Mouse (Mus musculus) limb, embryonic 14.5 days (tissue): ENCODE results near the gene Soga3. TPM values are rescaled to one million over a fixed set of nuclear protein-coding genes. Genes with fewer than 3 reads are reported as not detected.

Source experiments
- ATAC-seq: fragments of 200-750 bp; cut with Nextera tagmentation; 2 replicates; pipeline ENCODE4 v1.8.0; 2017; ENCODE audit warnings: low read depth, moderate number of reproducible peaks, moderate TSS enrichment; ENCODE audit not compliant: low FRiP score
- DNase-seq: peaks from one replicate; pipeline ENCODE4 v3.0.0-alpha.2; 2015; ENCODE audit warnings: low spot score
- H3K27ac ChIP-seq: fragments of 300-500 bp; sonication (generic); replicated peaks from 2 replicates; pipeline ENCODE4 v1.5.1; 2014; ENCODE audit warnings: low read depth, mild to moderate bottlenecking, low read length, moderate library complexity, mixed read lengths
- H3K27me3 ChIP-seq: fragments of 300-500 bp; sonication (generic); 2 replicates; pipeline ENCODE4 v1.6.1; 2014; ENCODE audit warnings: low read length, mixed read lengths; ENCODE audit not compliant: control insufficient read depth, insufficient read depth
- H3K36me3 ChIP-seq: fragments of 300-500 bp; sonication (generic); 2 replicates; pipeline ENCODE4 v1.6.1; 2014; ENCODE audit warnings: mild to moderate bottlenecking, low read length, moderate library complexity, mixed read lengths; ENCODE audit not compliant: control insufficient read depth, insufficient read depth
- H3K4me1 ChIP-seq: fragments of 300-500 bp; sonication (generic); 2 replicates; pipeline ENCODE4 v1.6.1; 2014; ENCODE audit warnings: antibody characterized with exemption, low read length, mixed read lengths; ENCODE audit not compliant: control insufficient read depth, insufficient read depth
- H3K4me2 ChIP-seq: fragments of 300-500 bp; sonication (generic); replicated peaks from 2 replicates; pipeline ENCODE4 v1.6.1; 2014; ENCODE audit warnings: low read depth, mild to moderate bottlenecking, low read length, moderate library complexity; ENCODE audit not compliant: severe bottlenecking
- H3K4me3 ChIP-seq: fragments of 300-500 bp; sonication (generic); replicated peaks from 2 replicates; pipeline ENCODE4 v1.5.1; 2014; ENCODE audit warnings: low read length
- H3K9ac ChIP-seq: fragments of 300-500 bp; sonication (generic); 2 replicates; pipeline ENCODE4 v1.6.1; 2014; ENCODE audit warnings: mild to moderate bottlenecking, low read depth, low read length, moderate library complexity; ENCODE audit not compliant: severe bottlenecking
- H3K9me3 ChIP-seq: fragments of 300-500 bp; sonication (generic); 2 replicates; pipeline ENCODE4 v1.6.1; 2016; ENCODE audit warnings: low read length; ENCODE audit not compliant: control insufficient read depth
- POLR2A ChIP-seq: fragments of 200-500 bp; IDR thresholded peaks from 2 replicates; pipeline ENCODE4 v1.8.0; 2012; ENCODE audit warnings: inconsistent platforms, mild to moderate bottlenecking, moderate library complexity, borderline replicate concordance; ENCODE audit not compliant: insufficient read depth, insufficient read length; ENCODE audit errors: extremely low read depth
- WGBS: fragments of 180-500 bp; shearing (Covaris S2); extraction: QIAGEN DNeasy Blood & Tissue Kit; methylation state at CpG from one replicate; pipeline ENCODE4 v1.1.7; 2014; 5-methylcytosine and 5-hydroxymethylcytosine counted together
- polyA plus RNA-seq, 2 experiments: library from polyadenylated mRNA; depleted of rRNA in 1 of 2; stranded (reverse) in 1 of 2; unstranded in 1 of 2; fragments of >200 nt; fragmentation: Nextera tagmentation in 1 of 2; extraction: Ambion mirVana in 1 of 2; gene quantifications; 2 replicates each; pipeline versions ENCODE4 v1.2.1 to v1.2.3; 2012 to 2014

Gene Soga3
- polyA plus RNA-seq, 2 experiments = 0.47 to 0.65 TPM

DNA sequence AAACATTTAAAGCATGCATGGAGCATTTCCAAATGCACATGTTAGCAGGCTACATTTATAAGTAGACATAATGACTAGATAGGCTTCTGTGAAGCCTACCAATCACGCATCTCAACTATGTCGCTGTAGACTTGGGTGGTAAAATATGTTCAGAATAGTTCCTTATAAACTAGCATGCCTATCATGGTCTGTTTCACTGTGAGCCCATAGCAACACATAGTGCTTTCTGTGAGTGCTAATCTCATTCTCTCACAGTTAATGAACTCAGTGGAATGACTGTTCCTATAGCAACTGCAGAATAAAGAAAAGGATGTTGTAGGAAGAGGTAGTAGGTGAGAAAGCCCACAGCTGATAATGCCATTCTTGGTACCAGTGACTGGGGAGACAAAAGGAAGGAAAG lies 37.4 kb downstream of the Soga3 start:
- WGBS = 95% methylated on average over 2 of the region's 2 CpGs
- no peak overlapping the region for H3K27ac ChIP-seq
- TF ChIP-seq POLR2A = no peak
- no peak overlapping the region for H3K4me2 ChIP-seq
- DNase-seq (no peak), ATAC-seq (no peak)
- no peaks in the 10 kb centered on the region for H3K4me1 ChIP-seq
- H3K4me3 ChIP-seq = no peak overlapping the region
- no peaks in the 10 kb centered on the region for H3K9me3 ChIP-seq
- no peak overlapping the region for H3K9ac ChIP-seq
- H3K36me3 ChIP-seq = no peaks in the 10 kb centered on the region
- no peaks in the 10 kb centered on the region for H3K27me3 ChIP-seq

DNA sequence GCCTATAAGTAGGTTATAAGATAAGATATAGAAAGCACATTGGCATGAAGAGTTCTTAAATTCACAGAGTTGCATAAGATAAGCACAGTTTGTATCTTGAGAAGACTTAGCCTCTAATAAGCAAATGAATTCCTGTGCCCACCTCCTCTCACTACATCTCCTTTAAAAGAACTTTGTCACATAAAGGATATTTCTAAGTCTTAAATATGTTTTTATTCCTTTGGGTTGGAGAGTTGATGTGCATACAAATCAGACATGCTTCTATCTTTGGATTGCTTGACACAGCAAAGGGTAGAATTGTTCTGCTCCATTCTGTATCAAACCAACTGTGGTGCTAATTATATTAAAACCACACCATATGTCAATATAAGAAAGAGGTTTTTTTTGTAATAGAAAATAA lies 50.1 kb downstream of the Soga3 start:
- H3K36me3 ChIP-seq = no peaks in the 10 kb centered on the region
- no peak for DNase-seq
- no peak overlapping the region for H3K4me2 ChIP-seq
- no peak overlapping the region for H3K9ac ChIP-seq
- H3K4me1 ChIP-seq = no peaks in the 10 kb centered on the region
- H3K27me3 ChIP-seq = no peaks in the 10 kb centered on the region
- no peak for ATAC-seq
- TF ChIP-seq POLR2A = no peak
- H3K27ac ChIP-seq = no peak overlapping the region
- no peak overlapping the region for H3K4me3 ChIP-seq
- peaks cover 5% of the 10 kb centered on the region; the same call in 1 of the 2 replicates for H3K9me3 ChIP-seq

DNA sequence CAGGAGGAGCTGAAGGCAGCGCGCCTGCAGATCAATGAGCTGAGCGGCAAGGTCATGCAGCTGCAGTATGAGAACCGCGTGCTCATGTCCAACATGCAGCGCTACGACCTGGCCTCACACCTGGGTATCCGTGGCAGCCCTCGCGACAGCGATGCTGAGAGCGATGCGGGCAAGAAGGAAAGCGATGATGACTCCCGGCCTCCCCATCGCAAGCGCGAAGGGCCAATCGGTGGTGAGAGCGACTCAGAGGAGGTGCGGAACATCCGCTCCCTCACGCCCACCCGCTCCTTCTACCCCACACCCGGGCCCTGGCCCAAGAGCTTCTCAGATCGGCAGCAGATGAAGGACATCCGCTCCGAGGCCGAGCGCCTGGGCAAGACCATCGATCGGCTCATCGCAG lies 53.2 kb downstream of the Soga3 start:
- H3K4me1 ChIP-seq = no peaks in the 10 kb centered on the region
- H3K27ac ChIP-seq = no peak overlapping the region
- no peak overlapping the region for H3K4me2 ChIP-seq
- WGBS = 95% methylated on average over 33 of the region's 33 CpGs
- H3K9ac ChIP-seq = no peak overlapping the region
- H3K9me3 ChIP-seq = peaks cover 5% of the 10 kb centered on the region; the same call in 1 of the 2 replicates
- H3K4me3 ChIP-seq = no peak overlapping the region
- DNase-seq = no peak
- no peaks in the 10 kb centered on the region for H3K27me3 ChIP-seq
- no peak for TF ChIP-seq POLR2A
- no peaks in the 10 kb centered on the region for H3K36me3 ChIP-seq
- ATAC-seq = no peak

DNA sequence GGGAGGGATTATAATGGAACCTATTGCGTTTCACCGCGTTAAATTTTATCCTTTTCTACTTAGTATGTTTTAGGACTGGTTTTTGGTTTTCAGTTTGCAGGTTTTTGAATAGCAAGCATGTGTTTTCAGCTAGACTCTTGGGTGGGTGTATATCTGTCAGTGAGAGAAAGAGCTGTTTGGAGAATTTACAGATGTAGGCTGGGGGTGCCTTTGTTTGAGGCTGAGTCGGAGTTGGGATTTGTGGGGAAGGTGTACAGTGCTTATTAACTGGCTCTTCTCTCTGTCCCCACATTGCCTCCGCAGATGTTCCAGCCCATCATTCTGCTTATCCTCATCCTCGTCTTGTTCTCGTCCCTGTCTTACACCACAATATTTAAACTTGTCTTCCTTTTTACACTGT lies 55.0 kb downstream of the Soga3 start, which contains the start of gene Gm49353:
TSS of gene Gm49353 (plus strand) at position 313 of the 400 bp plus-strand sequence.
- TF ChIP-seq POLR2A = no peak
- no peak for ATAC-seq
- Histone ChIP-seq H3K4me3 (no peak within 1 kb of the TSS), H3K9ac (no peak within 1 kb of the TSS), H3K27ac (no peak within 1 kb of the TSS), H3K27me3 (no peaks in the 10 kb centered on the region), H3K4me2 (no peak within 1 kb of the TSS), H3K9me3 (peaks cover 5% of the 10 kb centered on the region; the same call in 1 of the 2 replicates), H3K36me3 (no peaks in the 10 kb centered on the region), H3K4me1 (no peaks in the 10 kb centered on the region)
- DNase-seq = no peak
- WGBS = 79% methylated on average over 7 of the region's 7 CpGs

DNA sequence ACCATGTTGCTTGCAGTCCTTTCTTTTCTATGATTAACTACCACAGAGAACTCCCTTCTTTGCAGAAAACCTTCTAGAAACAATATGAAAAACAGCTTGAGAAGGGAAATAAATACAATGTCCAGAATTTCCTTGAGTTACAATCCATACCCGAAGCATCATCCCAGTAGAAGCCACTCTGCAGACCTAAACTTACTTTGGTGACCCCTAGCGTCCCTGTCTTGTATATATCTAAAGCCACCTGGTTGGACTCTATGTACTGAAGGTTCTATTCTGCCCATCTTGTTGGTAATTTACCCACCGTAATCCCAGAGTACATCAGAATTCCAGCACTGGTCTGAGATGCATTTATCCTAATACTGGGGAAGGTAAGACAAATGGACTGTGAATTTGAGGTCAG lies 56.2 kb downstream of the Soga3 start:
- WGBS = 73% methylated on average over 3 of the region's 3 CpGs
- no peak overlapping the region for H3K4me2 ChIP-seq

DNA sequence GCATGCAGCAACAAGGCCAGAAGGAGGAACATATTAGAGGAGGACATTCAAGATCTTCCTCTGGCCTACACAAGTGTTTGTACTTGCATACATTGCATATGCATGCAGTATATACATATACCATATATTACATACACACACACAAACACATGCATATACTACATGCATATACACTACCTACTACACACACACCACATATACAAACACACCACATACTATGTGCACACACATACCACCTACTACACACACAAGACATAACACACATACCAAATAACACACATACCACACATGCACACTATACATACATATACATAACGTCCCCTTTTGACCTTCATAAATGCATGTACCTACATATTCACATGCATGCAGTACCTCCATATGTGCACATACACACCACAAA lies 57.0 kb downstream of the Soga3 start:
- WGBS = 90% methylated on average over 1 of the region's 1 CpGs
- Histone ChIP-seq H3K4me2 (no peak overlapping the region), H3K27ac (no peak overlapping the region), H3K27me3 (no peaks in the 10 kb centered on the region), H3K9ac (no peak overlapping the region), H3K36me3 (no peaks in the 10 kb centered on the region), H3K4me3 (no peak overlapping the region), H3K9me3 (peaks cover 5% of the 10 kb centered on the region; the same call in 1 of the 2 replicates), H3K4me1 (no peaks in the 10 kb centered on the region)
- no peak for DNase-seq
- ATAC-seq = no peak
- no peak for TF ChIP-seq POLR2A

More for the DNA sequence above, 56.2 kb downstream of the Soga3 start:
- no peaks in the 10 kb centered on the region for H3K36me3 ChIP-seq
- no peak for DNase-seq
- H3K4me3 ChIP-seq = no peak overlapping the region
- no peak for ATAC-seq
- H3K4me1 ChIP-seq = no peaks in the 10 kb centered on the region
- H3K27ac ChIP-seq = no peak overlapping the region
- no peak overlapping the region for H3K9ac ChIP-seq
- no peaks in the 10 kb centered on the region for H3K27me3 ChIP-seq
- TF ChIP-seq POLR2A = no peak
- peaks cover 5% of the 10 kb centered on the region; the same call in 1 of the 2 replicates for H3K9me3 ChIP-seq
